Mouse (Mus musculus) embryonic facial prominence, embryonic 11.5 days (tissue): ENCODE results near the gene Cyp2b10. TPM values are rescaled to one million over a fixed set of nuclear protein-coding genes. Genes with fewer than 3 reads are reported as not detected.
A peak's percentile ranks its signal among the peaks of the same experiment; 100 is the strongest.
"Not testable (repeated sequence)": the region's sequence is repeated elsewhere in the genome, so short reads cannot be mapped to it uniquely, and the experiment has no call there.

Source experiments
- ATAC-seq: fragments of 200-750 bp; cut with Nextera tagmentation; replicated peaks from 2 replicates; pipeline ENCODE4 v1.8.0; 2017; ENCODE audit warnings: low read depth; ENCODE audit not compliant: insufficient number of reproducible peaks, low FRiP score, low TSS enrichment
- DNase-seq: peaks from one replicate; pipeline ENCODE4 v3.0.0-alpha.2; 2015; ENCODE audit warnings: low spot score
- H3K27ac ChIP-seq: fragments of 300-500 bp; sonication (generic); replicated peaks from 2 replicates; pipeline ENCODE4 v1.5.1; 2014; ENCODE audit warnings: mild to moderate bottlenecking, low read depth, low read length, control low read depth
- H3K27me3 ChIP-seq: fragments of 300-500 bp; sonication (generic); 2 replicates; pipeline ENCODE4 v1.6.1; 2014; ENCODE audit warnings: mild to moderate bottlenecking, low read length, moderate library complexity, mixed read lengths; ENCODE audit not compliant: control insufficient read depth, insufficient read depth
- H3K36me3 ChIP-seq: fragments of 300-500 bp; sonication (generic); replicated peaks from 2 replicates; pipeline ENCODE4 v1.6.1; 2014; ENCODE audit warnings: low read depth, mild to moderate bottlenecking, low read length, moderate library complexity, mixed read lengths; ENCODE audit not compliant: control insufficient read depth, insufficient read depth
- H3K4me1 ChIP-seq: fragments of 300-500 bp; sonication (generic); 2 replicates; pipeline ENCODE4 v1.6.1; 2014; ENCODE audit warnings: low read length, mixed read lengths; ENCODE audit not compliant: control insufficient read depth, insufficient read depth
- H3K4me2 ChIP-seq: fragments of 300-500 bp; sonication (generic); 2 replicates; pipeline ENCODE4 v1.6.1; 2014; ENCODE audit warnings: low read depth, mild to moderate bottlenecking, control low read depth, low read length, moderate library complexity
- H3K4me3 ChIP-seq: fragments of 300-500 bp; sonication (generic); 2 replicates; pipeline ENCODE4 v1.5.1; 2014; ENCODE audit warnings: low read depth, low read length, control low read depth
- H3K9ac ChIP-seq: fragments of 300-500 bp; sonication (generic); replicated peaks from 2 replicates; pipeline ENCODE4 v1.6.1; 2014; ENCODE audit warnings: mild to moderate bottlenecking, control low read depth, low read length
- H3K9me3 ChIP-seq: fragments of 300-500 bp; sonication (generic); replicated peaks from 2 replicates; pipeline ENCODE4 v1.6.1; 2016; ENCODE audit warnings: mild to moderate bottlenecking, low read length, inconsistent platforms, mixed read lengths; ENCODE audit not compliant: control insufficient read depth
- whole genome bisulfite sequencing: fragments of 180-500 bp; shearing (Covaris S2); extraction: QIAGEN DNeasy Blood & Tissue Kit; methylation state at CpG from one replicate; pipeline ENCODE4 v1.1.7; 2014; 5-methylcytosine and 5-hydroxymethylcytosine counted together
- polyA plus RNA-seq: library from polyadenylated mRNA; unstranded; fragments of >200 nt; fragmentation: Nextera tagmentation; extraction: Ambion mirVana; gene quantifications from 2 replicates; pipeline ENCODE4 v1.2.1, GENCODE M21; 2014

Gene Cyp2b10
- polyA plus RNA-seq, 1 experiment from 2014 or later = not detected

- no peaks in the 10 kb centered on the region for H3K36me3 ChIP-seq
- 77% methylated on average over 2 of the region's 2 CpGs for WGBS
- H3K27ac ChIP-seq = no peak overlapping the region
- H3K9me3 ChIP-seq = no peaks in the 10 kb centered on the region
- no peaks in the 10 kb centered on the region for H3K27me3 ChIP-seq
- no peak overlapping the region for H3K9ac ChIP-seq
- no peak overlapping the region for H3K4me3 ChIP-seq
- H3K4me1 ChIP-seq = no peaks in the 10 kb centered on the region
- ATAC-seq (no peak), DNase-seq (peak; percentile 4)
- H3K4me2 ChIP-seq = no peak overlapping the region
Observed at GRCm38 (mm10) chr7:25869789-25870188, 27.6 kb upstream of the Cyp2b10 start.

DNA sequence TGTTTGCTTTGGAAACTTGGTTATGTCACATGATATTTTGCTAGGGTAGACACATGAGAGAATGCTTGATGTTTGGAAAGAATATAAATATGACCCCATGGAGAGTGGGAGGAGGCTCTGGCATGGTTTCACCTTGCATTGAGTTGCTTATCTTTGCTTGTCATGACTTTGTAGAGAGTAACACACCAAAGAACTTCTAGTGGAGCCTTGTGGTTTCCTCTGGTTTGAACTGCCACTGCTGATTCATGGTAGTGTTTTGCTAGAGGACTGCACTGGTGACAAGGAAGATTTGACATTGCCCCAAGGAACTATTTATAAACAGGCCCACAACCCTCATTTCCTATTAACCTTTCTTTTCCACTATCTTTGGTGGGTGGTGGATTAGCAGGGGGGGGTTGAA is 24.8 kb upstream of the Cyp2b10 start:
- no peaks in the 10 kb centered on the region for H3K36me3 ChIP-seq
- ATAC-seq = no peak
- no peak for DNase-seq
- no peak overlapping the region for H3K4me3 ChIP-seq
- H3K27me3 ChIP-seq = no peaks in the 10 kb centered on the region
- H3K9ac ChIP-seq = no peak overlapping the region
- no peak overlapping the region for H3K4me2 ChIP-seq
- no peak overlapping the region for H3K27ac ChIP-seq
- no peaks in the 10 kb centered on the region for H3K4me1 ChIP-seq
- no peaks in the 10 kb centered on the region for H3K9me3 ChIP-seq

DNA sequence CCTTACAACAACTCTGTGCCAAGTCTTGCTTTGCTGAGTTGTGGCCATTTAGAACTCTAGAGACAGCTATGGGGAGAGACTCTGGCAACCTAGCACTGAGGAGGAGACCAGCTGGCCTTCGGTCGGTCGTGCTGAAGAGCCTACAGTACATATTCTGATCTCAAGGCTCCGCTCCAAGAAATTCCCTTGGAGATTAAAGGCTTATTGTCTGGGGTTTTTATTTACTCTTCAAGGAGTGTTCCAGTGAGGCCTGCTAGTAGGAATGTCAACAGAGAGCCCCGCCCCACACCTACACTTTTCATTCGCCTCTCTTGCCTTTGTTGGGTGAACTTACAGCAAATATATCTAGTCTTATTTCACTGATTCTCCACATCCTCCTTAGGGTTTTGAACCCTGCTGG is 18.7 kb upstream of the Cyp2b10 start:
- no peaks in the 10 kb centered on the region for H3K9me3 ChIP-seq
- no peak overlapping the region for H3K27ac ChIP-seq
- H3K9ac ChIP-seq = no peak overlapping the region
- DNase-seq (no peak), ATAC-seq (no peak)
- H3K27me3 ChIP-seq = no peaks in the 10 kb centered on the region
- no peak overlapping the region for H3K4me2 ChIP-seq
- no peak overlapping the region for H3K4me3 ChIP-seq
- 35% methylated on average over 6 of the region's 6 CpGs for WGBS
- no peaks in the 10 kb centered on the region for H3K36me3 ChIP-seq
- H3K4me1 ChIP-seq = no peaks in the 10 kb centered on the region

- H3K4me2 ChIP-seq, DNase-seq, H3K4me1 ChIP-seq, H3K9ac ChIP-seq, H3K27ac ChIP-seq, H3K4me3 ChIP-seq, H3K27me3 ChIP-seq, H3K9me3 ChIP-seq, H3K36me3 ChIP-seq, ATAC-seq: not testable (repeated sequence)
- 9% methylated on average over 7 of the region's 7 CpGs for WGBS
Observed at GRCm38 (mm10) chr7:25880721-25881120, 16.7 kb upstream of the Cyp2b10 start.

GRCm38 (mm10) chr7:25884272-25884671 is 13.1 kb upstream of the Cyp2b10 start:
- H3K9me3 ChIP-seq = no peaks in the 10 kb centered on the region
- no peak for ATAC-seq
- 65% methylated on average over 1 of the region's 1 CpGs for WGBS

GRCm38 (mm10) chr7:25887758-25888157 is 9.7 kb upstream of the Cyp2b10 start:
- Histone ChIP-seq H3K27ac (no peak overlapping the region), H3K27me3 (no peaks in the 10 kb centered on the region), H3K4me1 (no peaks in the 10 kb centered on the region), H3K9me3 (no peaks in the 10 kb centered on the region), H3K4me2 (no peak overlapping the region), H3K9ac (no peak overlapping the region), H3K36me3 (no peaks in the 10 kb centered on the region), H3K4me3 (no peak overlapping the region)
- 75% methylated on average over 3 of the region's 3 CpGs for WGBS
- DNase-seq (no peak), ATAC-seq (no peak)

More at GRCm38 (mm10) chr7:25884272-25884671, 13.1 kb upstream of the Cyp2b10 start:
- no peak overlapping the region for H3K27ac ChIP-seq
- no peaks in the 10 kb centered on the region for H3K27me3 ChIP-seq
- H3K4me3 ChIP-seq = no peak overlapping the region
- no peaks in the 10 kb centered on the region for H3K4me1 ChIP-seq
- no peak overlapping the region for H3K4me2 ChIP-seq
- DNase-seq = no peak
- H3K36me3 ChIP-seq = no peaks in the 10 kb centered on the region
- no peak overlapping the region for H3K9ac ChIP-seq

- ATAC-seq = no peak
- H3K4me3 ChIP-seq = no peak overlapping the region
- H3K9ac ChIP-seq = no peak overlapping the region
- no peaks in the 10 kb centered on the region for H3K36me3 ChIP-seq
- 73% methylated on average over 5 of the region's 5 CpGs for WGBS
- no peak for DNase-seq
- H3K9me3 ChIP-seq = no peaks in the 10 kb centered on the region
- H3K4me2 ChIP-seq = no peak overlapping the region
- no peaks in the 10 kb centered on the region for H3K4me1 ChIP-seq
- no peaks in the 10 kb centered on the region for H3K27me3 ChIP-seq
- no peak overlapping the region for H3K27ac ChIP-seq
Observed at GRCm38 (mm10) chr7:25893159-25893558, 4.3 kb upstream of the Cyp2b10 start.

- Histone ChIP-seq H3K4me1 (no peaks in the 10 kb centered on the region), H3K9me3 (no peaks in the 10 kb centered on the region), H3K27me3 (no peaks in the 10 kb centered on the region), H3K9ac (no peak overlapping the region), H3K4me3 (no peak overlapping the region), H3K36me3 (no peaks in the 10 kb centered on the region), H3K27ac (no peak overlapping the region), H3K4me2 (no peak overlapping the region)
- ATAC-seq (no peak), DNase-seq (no peak)
- 73% methylated on average over 1 of the region's 1 CpGs for WGBS
Observed at GRCm38 (mm10) chr7:25895162-25895561, 2.3 kb upstream of the Cyp2b10 start.
